Mouse (Mus musculus) heart, postnatal 36 days (tissue): ENCODE results near the gene Kif27. TPM values are rescaled to one million over a fixed set of nuclear protein-coding genes. Genes with fewer than 3 reads are reported as not detected.
"Not testable (repeated sequence)": the region's sequence is repeated elsewhere in the genome, so short reads cannot be mapped to it uniquely, and the experiment has no call there.

Source experiments
- DNase-seq, 2 experiments: peaks; one replicate each; pipeline ENCODE4 v3.0.0; 2021 to 2022
- intact Hi-C: fragments of 180-260 bp; cut with DNase I; formaldehyde crosslinking; loops from one replicate; pipeline ENCODE4 v1.15.1; 2025
- total RNA-seq, 2 experiments: library from RNA; stranded (reverse); gene quantifications; 2 replicates each; pipeline ENCODE4 v1.2.3; 2021

The Kif27 gene
- total RNA-seq, 2 experiments from 2014 or later: 0.06 to 0.08 TPM

DNA sequence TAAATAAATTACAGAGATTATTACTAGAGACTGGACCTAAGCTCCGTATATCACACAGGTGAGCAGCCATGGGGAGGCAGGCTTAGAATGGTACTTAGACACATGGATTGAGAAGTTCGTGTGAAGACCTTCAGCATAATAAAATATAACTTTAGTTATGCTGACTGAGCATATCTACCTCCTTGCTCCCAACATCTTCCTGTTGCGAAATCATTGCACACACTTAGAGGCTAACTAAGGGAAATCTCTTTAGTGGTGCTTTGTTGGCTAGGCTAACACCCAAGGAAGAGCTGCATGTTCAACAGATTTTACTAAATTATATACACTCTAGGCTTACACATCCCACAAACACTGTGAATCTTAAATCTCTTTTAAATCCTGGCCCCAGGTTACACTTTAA, 7.5 kb upstream of the Kif27 start:
- intact Hi-C loops: no loop called here
- no peak for DNase-seq

DNA sequence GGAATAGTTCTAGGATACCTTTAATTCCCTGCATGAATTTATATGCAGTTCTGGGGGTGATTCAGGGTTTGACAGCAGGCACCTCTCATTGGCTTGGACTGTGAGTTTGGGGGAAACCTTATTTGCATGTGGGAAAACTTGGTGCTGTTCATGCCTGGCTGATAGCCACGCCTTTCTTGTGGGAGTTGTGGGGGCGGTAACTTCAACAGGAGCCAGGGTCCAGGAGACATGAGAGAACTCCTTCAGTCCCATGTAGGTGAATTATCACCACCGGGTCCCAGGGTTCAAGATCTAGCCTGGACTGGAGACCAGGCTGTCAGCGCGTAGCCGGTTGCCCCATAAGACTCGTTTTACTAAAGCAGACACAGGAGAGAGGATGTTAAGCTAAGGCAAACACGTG, 6.3 kb upstream of the Kif27 start:
- DNase-seq, intact Hi-C loops: not testable (repeated sequence)

DNA sequence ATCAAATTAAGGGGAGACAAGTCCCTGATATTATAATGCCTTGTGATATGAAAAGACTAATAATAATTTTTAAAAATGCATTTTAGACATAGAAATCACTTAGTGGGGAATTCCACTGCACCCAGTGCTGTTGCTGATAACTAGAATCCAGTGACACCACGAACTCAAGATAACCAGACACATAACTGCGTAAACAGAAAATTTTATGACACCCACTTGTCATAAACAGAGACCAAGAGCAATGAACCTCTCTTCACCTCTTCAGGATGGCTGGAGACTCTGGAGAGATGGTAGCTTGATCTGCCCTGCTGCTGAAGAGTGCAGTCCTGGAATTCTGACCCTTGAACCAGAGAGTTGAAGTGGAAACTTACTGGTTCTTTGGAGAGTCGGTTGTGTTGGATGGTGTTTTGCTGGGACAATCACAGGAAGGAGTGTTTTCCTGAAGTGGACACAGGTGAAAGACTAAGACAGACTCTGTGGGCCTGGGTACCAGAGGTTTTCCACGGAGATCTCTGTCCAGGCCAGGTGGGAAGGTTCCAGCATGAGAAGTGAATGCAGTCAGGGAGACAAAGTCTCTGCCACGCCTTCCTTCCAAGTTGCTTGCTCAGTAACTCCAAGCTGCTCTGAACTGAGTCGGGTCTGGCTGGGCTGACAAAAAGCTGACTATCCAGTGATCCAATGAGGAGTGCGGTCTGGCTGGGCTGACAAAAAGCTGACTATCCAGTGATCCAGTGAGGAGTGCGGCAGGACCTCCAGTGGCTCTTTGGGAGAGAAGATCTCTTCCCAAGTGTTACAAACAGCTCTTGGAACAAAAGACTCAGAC, 5.6 kb upstream of the Kif27 start:
- intact Hi-C loops: no loop called here
- no peak for DNase-seq

DNA sequence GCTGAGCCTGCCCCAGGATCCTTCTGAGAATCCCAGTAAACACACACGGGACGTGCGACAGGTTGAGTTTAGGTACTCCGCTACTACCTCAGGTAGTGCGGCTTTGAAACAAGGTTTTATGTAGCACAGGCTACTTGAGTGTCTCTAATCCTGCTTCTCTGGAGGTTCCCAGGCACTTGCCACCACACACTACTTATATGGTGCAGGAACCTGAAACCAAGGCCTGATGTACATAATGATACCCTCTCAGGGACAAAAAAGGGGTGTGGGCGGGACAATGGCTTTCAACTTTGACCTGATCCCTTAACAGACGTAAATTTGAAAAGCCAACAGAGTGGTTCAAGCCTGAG, 357 bp upstream of the Kif27 start:
- no peak for DNase-seq
- intact Hi-C loops: loop anchor here (5.0 kb wide), 1 partner anchor 43 kb away; the partner anchor contains the start of genes Hnrnpk and Rmi1

DNA sequence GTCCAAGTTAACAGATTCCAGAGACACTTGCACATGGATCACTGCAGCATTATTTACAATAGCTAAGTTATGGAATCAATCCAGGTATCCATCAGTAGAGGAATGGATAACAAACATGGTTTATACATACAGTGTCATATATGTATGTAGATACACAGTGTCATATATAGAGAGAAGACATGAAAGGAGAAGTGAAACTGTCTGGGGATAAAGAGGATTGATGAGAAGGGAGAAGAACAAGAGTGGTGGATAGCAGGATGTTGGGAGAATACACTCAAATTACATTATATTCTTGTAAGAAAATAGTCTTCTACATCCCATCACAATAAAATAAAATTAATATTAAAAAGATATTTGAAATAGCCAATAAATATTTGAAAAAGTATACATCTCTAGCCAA, 5.9 kb downstream of the Kif27 start:
- intact Hi-C loops: no loop called here
- no peak for DNase-seq

DNA sequence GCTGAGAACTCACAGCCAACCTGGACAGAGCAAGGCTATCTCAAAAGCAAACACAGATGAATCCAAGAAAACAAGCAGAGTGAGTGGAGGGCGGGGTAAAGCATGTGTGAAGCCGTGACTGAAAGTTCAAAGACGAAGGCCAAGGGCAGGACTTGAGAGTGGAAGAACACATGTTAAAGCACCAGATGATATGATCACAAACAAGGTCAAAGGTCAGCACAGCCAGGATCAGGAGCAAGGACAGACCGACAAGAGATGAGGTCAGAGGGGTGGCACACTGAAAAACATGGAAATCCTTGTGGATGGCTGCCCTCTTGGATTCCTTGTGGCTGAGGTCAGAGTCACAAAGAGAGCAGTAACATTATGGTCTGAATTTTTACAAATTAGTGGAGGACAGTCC, 8.3 kb downstream of the Kif27 start:
- intact Hi-C loops: no loop called here
- no peak for DNase-seq

DNA sequence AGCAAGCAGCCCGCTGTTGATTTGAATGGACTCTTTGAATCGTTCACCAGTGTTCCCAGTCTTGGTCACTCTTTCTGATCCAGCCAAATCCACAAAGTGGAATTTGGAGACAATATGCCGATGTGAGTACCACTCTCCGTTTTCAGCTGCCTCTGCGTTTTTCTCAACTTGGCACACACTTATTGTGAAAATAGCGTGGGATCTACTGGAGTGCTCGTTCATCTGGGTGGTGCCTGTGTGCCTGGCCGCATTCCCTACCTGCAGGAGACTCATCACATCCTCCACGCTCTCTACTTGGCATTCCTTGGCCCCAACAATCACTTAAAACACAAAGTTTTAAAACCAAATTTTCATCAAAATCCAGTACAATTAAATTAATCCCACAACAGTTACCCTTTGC, 14.4 kb downstream of the Kif27 start:
- DNase-seq: no peak
- intact Hi-C loops: no loop called here

DNA sequence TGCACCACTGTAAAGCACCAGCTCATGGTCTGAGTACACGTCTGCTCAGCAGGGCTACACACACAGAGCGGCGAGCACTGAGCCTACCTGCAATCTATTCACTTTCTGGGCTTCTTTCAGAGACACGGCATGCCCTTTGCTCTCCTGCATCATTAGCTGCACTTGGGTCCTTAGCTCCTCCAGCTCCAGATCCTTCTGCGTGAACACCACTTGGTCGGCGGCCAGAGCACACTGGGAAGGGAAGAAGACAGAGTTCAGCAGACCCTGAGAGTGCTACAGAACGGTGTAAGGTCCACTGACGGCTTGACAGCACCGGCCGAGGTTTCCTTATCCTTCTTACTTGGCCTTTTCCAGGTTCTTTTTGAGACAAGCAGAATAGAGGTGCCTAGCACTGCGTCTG, 21.5 kb downstream of the Kif27 start:
- DNase-seq: no peak

DNA sequence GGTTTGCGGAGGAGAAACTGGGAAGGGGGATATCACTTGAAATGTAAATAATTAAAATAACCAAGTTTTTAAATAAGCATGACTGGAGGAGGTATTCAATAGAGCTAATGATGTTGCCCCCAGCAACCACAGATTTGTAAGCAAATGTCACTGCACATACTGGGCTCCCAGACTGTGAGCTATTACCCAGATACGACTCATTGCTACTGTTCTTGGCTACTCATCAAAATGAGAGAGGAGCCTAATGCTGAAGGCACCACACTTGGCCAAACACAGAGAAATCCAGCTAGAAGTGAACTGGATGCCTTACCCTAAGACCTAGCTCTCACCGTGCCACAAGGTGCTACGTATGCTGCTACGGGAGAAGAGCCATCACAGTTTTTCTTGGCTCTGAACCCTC, 24.8 kb downstream of the Kif27 start:
- intact Hi-C loops: no loop called here
- no peak for DNase-seq

More for the DNA sequence above, 21.5 kb downstream of the Kif27 start:
- intact Hi-C loops: no loop called here

DNA sequence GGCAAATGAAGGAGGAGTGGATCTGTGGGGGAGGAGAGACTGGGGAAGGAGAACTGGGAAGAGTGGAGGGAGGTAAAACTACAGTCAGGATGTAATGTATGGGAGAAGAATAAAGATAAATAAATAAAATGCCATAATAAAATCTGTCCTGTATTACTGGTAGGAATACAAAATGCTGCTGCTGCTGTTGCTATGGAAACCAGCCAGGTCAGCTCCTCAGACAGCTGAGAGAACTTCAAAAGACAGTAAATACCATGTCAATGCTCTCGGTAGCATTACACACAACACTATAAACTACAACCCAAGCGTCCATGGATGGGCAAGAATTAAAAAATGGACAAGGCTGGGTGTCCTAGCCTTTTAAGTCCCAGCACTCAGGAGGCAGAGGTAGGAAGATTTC, 41.2 kb downstream of the Kif27 start:
- DNase-seq: no peak
- intact Hi-C loops: no loop called here

DNA sequence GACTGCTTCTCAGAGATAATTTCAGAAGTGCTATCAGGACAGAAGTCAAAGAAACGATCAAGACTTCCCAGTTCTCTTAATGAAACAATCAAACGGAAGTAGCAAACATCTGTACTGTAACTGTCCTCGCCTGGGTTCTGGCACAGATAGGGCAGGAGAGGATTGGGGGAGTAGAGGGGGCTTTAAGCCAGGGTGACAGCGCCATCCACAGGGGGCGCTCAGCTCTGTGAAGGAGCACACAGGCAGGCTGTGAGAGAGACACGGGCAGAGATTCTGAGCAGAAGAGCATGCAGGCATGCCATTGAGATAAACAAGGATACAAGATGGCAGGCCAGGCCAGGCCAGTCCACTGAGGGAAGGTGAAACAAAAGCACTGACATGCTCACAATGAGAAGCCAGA, 43.9 kb downstream of the Kif27 start:
- intact Hi-C loops: no loop called here
- DNase-seq: no peak

DNA sequence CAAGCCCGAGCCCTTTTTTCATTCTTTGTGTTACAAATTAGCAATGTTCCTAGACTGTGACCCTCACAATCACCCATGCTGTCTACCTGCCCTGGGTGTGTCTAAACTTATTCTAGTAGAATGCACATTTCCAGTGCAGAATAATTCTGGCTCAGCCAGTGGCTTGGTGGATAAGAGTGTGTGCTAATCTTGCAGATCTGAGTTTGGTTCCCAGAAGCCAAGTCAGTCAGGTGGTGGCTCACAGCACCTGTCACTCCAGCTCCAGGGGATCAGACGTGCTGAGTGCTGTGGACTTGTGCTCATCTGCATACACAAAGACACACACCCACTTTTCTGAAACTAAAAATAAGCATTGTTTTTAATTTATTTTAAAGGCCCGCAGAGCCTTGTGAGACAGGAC, 45.2 kb downstream of the Kif27 start:
- intact Hi-C loops: no loop called here

DNA sequence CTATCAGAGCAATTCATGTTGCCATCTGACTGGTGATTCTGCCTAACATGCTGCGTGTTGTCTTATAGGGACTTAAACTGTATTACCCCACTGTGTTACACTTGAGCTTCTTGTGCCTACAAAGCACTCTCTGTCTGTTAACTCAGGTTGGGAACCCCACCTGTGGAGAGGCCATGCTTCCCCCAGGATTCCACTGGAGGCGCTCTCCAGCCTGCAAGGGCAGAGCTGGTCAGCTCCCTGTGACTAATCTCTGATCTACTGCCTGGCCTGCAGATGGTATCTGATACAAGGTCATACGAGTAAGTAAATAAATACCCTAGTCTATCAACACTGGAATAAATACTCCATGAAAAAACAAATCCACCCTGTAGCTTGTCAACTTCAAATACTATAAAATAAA, 47.6 kb downstream of the Kif27 start:
- intact Hi-C loops: no loop called here
- DNase-seq: no peak

More for the DNA sequence above, 45.2 kb downstream of the Kif27 start:
- DNase-seq: no peak

DNA sequence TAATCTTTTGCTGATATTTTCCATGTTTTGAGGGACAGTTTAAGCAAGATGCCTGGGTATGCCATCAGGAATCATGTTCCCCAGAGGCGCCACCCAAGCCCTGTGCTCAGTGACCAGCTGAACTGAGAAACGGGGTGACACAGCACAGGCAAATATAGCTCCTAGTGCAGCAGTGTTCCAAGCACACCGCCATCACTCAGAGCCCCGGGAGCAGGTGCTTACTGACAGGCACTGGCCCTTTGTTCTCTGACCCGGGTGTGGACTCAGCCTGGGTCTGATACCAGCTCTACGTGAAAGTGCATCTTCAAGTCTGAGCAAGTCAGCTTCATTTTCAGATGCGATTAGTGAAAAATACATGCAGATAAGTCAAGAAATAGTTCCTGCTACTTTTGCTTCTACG, 49.4 kb downstream of the Kif27 start:
- intact Hi-C loops: no loop called here
- DNase-seq: no peak

DNA sequence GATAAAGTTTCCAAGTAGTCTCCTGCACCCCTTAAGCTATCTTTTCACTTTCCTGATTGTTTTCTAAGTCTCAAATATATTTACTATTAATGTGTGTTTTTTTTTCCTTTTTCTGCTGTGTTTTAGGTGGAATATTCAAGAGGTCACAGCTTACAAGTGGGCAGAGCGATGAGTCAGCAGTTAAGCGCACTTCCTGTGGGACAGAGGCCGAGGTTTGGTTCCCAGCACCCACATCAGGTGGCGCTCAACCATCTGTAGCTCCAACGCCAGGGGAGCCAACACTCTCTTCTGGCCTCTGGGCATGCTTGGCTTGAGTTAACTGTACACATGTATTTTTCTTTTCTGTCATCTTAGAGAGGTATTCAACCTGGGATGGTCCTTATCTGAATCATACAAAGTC, 51.5 kb downstream of the Kif27 start:
- no peak for DNase-seq
- intact Hi-C loops: no loop called here

DNA sequence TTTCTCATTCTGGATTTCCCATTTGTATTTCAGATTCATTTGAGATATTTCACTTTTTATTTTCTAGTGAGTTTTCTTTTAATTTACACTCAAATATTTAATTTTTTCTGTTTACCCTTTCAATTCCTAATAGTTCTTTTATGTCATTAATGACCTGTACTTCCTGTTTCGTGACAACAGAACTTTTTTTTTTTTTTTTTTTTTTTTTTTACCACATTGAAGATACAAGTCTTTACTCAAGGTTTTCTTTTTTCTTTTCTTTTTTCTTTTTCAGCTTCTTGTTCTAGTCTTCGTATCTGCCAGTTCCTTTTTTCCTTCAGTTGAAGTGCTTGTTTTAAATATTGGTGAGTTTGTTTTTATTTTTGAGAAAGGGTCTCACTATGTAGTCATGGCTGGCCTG, 53.7 kb downstream of the Kif27 start:
- intact Hi-C loops: no loop called here
- no peak for DNase-seq

DNA sequence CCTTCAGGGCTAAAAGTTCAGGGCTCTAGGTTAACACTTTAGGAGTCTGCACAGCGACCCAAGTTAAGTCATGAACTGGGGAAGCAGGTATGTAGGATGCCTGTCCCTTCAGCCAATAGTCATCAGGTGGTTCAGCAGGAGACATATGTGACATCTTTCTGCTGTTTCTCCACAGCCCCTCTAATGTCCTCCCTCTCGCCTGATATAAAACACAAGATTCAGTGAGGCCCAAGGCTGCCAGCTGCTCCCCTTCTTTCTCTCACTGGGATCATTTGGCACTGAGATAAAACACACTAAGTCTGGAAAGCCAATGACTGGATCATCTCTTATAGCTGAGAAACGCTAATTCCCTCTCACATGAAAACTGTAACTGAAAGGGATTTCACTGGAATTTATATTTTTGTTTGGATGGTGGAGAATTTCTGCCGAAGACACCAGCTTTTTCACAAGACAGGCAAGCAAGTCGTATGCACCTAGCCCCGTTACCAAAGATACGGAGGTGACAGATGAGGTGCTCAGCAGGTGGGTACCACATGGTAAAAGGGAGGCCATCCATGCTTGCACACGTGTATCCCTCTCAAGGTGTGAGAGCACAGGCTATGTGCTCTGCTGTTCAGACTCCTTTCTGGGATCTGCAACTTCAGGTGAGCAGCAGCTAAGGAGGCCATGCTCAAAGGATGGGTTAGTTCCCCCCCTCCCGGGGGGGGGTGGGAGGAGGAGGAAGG, 56.3 kb downstream of the Kif27 start:
- intact Hi-C loops: no loop called here

DNA sequence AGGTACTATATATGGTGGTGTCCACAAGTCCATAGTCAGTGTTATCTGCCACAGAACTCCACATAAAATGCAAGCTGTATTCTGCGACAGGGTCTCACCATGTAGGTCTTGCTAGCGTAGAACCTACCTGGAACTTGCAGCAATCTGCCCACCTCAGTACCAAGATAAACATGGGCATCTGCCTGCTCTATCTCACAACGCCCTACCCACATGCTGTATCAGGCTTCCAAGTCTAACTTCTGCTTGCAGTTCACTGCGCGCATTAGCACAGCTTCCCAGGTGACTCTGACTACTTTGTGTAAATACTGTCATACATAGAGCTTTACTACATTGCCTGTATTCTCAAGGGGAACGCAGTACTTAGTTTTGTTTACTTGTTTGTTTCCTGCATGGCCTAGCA, 57.0 kb downstream of the Kif27 start:
- intact Hi-C loops: no loop called here
- no peak for DNase-seq

More for the DNA sequence above, 56.3 kb downstream of the Kif27 start:
- no peak for DNase-seq

DNA sequence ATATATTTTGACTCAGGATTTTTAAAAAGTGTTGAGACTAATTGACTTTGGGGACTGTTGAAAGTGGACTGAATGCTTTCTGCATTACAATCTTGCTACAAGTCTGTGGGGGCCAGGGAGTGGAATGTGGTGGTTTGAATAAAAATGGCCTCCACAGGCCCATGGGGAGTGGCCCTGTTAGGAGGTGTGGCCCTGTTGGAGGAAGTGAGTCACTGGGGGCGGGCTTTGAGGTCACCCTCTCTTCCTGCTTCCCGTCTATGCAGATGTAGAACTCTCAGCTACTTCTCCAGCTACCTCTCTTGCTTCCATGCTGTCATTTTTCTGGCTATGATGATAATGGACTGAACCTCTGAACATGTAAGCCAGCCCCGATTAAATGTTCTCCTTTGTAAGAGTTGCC, 60.2 kb downstream of the Kif27 start:
- no peak for DNase-seq
- intact Hi-C loops: no loop called here

DNA sequence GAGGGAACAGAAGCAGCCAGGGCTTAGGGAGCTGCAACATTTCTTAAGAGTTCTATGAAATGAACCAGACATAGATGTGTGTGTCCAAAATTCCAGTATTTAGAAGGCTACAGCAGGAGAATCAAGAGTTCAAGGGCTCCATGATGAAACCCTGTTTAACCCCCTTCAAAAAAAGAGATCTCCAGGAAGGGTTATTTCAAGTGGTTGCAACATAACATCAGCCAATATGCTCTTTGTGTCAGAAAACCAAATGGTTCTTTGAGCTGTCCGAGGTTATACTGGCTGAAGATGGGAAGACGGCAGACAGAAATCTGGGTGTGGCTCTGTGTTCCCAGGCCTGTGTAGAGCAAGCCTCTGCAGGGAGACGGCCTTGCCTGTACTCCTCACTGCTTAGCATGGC, 63.3 kb downstream of the Kif27 start:
- intact Hi-C loops: no loop called here
- DNase-seq: no peak

DNA sequence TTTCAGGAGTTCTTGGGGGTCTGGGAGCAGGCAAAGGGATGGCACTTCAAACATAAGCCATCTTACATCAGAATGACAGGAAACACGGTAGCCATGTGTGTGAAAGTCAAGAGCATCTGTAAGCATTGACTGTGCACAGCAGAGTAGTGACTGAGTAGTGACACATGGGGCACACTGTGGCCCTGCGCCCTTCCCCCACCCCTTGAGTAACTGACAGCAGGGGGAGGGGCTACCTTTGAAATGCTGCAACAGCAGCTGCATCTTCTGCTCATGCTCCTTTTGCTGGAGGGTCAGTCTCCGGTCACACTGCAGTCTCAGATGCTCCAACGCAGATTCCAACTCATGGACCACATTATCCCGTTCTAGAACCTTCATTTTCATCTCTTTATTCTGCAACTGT, 66.1 kb downstream of the Kif27 start:
- intact Hi-C loops: no loop called here
- DNase-seq: no peak

DNA sequence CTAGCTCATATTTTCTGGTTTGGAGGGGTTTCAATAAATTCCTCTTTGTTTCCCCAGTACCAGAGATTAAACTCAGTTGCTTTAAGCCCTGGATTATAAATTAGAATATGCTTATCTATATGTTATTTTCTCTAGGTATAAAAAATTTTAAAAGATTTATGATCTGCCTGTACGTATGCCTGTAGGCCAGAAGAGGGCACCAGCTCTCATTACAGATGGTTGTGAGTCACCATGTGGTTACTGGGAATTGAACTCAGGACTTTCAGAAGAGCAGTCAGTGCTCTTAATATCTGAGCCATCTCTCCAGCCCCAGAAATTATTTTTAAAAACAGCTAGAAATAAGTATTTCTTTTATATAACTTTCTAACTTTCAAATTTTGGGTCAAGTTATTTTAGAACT, 69.6 kb downstream of the Kif27 start:
- intact Hi-C loops: no loop called here
- DNase-seq: no peak
